Mouse (Mus musculus) ES-E14 (cell line): ENCODE measurements at regions not wholly inside any gene's neighbourhood (a gene's known extent, or its start where the extent isn't known, plus 50 kb on each side); places are given as distances from the start of the nearest gene placed in this dataset.

Experiments used
- CHD2 ChIP-seq: IDR thresholded peaks from 2 replicates; pipeline ENCODE4 v1.6.1; 2014; ENCODE audit warnings: mild to moderate bottlenecking, low read depth, low read length, inconsistent platforms
- HCFC1 ChIP-seq: IDR thresholded peaks from 2 replicates; pipeline ENCODE4 v1.6.1; 2012; ENCODE audit warnings: low read length, inconsistent platforms, borderline replicate concordance; ENCODE audit not compliant: insufficient read depth
- MAFK ChIP-seq: IDR thresholded peaks from 2 replicates; pipeline ENCODE4 v1.6.1; 2014; ENCODE audit warnings: mild to moderate bottlenecking, low read depth, low read length, inconsistent platforms; ENCODE audit not compliant: insufficient read depth
- ZC3H11A ChIP-seq: IDR thresholded peaks from 2 replicates; pipeline ENCODE4 v1.6.1; 2012; ENCODE audit warnings: low read depth, mild to moderate bottlenecking, inconsistent platforms, low read length, borderline replicate concordance
- ZNF384 ChIP-seq: IDR thresholded peaks from 2 replicates; pipeline ENCODE4 v1.6.1; 2012; ENCODE audit warnings: low read depth, low read length, inconsistent platforms

DNA sequence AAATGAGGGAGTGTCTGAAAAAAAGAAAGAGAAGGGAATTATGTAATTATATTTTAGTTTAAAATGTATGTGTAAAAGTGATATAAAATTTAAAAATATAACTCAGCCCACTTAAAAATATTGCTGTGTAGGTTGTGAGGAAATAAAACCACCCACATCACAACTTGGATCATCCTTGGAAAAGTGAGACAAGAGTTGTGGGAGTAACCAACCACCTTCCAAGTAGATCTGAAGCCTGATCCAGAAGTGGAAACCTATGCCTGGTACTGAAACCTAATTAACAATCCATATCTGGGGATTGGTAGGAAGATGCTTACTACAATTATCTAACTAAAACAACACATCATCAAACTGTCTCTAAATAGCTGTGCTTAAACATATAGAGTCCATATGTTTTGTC lies 743.1 kb downstream of the Stim2 start:
- TF ChIP-seq ZC3H11A (no peak), CHD2 (no peak), MAFK (no peak), ZNF384 (no peak), HCFC1 (no peak)
